Mouse (Mus musculus) liver, adult (tissue): ENCODE measurements at regions not wholly inside any gene's neighbourhood (a gene's known extent, or its start where the extent isn't known, plus 50 kb on each side); places are given as distances from the start of the nearest gene placed in this dataset.

Experiments used
- GATA4 ChIP-seq: IDR thresholded peaks from 2 replicates; pipeline ENCODE4 v1.6.1; 2014; ENCODE audit warnings: mild to moderate bottlenecking, low read length; ENCODE audit not compliant: insufficient replicate concordance

DNA sequence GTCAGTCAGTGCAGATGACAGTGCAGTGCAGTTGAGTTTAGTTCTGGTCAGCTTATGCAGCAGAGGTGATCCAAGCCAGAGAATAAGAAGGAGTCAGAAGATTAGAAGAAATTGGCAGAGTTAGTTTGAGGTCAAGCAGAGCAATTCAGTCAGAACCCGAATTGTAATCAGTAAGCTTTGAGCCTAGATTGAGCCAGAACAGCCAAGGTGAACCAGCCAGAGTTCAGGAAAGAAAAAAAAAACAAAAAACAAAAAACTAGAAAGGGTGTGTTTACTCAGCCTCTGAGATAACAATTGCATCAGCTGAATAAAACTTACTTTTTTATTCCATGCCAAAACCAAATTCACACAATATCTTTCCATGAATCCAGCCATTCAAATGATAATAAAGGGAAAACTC is 396.3 kb downstream of the Zpld1 start:
- TF ChIP-seq GATA4: peak; percentile 72; the same call in 1 of the 2 replicates

DNA sequence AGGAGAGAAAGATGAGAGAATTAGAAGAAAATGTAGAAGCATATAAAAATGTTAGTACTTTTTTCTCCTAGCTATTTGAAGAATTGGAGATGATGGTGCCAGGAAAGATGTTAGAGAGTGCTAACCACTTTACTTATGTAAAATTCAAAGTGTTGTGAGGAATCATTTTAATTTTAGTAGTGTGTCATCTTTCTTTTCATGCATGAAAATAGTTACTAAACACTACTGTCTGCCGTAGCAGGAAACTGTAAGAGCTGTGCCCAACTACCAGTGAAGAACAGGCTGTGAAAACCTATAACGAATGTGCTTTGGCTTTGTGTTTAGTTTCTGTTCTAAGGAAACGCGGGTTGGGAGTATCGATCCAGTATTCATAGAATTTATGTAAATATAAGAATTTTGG is 403.1 kb downstream of the Zpld1 start:
- TF ChIP-seq GATA4: no peak

DNA sequence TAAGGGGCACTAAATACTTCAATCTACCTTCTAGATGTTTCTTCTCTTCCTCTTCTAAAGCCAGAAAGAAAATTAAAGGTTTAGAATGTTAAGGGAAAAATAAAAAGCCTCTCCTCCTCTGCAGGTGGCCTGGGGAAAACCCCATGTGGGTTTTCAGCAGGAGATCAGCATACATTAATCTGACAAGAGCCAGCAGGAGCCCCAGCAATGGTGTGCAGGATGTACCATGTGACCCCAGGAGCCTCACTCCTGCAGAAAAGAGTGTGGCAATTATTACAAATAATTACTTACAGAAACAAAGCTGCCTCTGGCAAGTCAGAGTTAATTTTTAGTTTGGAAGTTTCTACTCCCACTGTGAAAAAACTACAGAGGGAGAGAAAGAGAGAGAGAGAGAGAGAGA is 440.4 kb downstream of the Zpld1 start:
- TF ChIP-seq GATA4: no peak
